ENCODE assay signal across 7 mouse cellular contexts in genomic region chr11:72576466-72577351, GRCm38 (mm10). TPM values are rescaled to one million over a fixed set of nuclear protein-coding genes. Genes with fewer than 3 reads are reported as not detected.
DNase-seq lines count a peak whose midpoint lies in the region; ATAC-seq lines count a peak whose summit lies in the region.

No protein-coding gene starts in this region.

- no peaks in the 10 kb centered on the region for H3K36me3 ChIP-seq in heart, embryonic 15.5 days
- H3K36me3 ChIP-seq in limb, embryonic 15.5 days = no peaks in the 10 kb centered on the region
- H3K36me3 ChIP-seq in midbrain, embryonic 13.5 days = no peaks in the 10 kb centered on the region

- peak; percentile 32 for DNase-seq in thymus, postnatal 4 days
- no peak for DNase-seq in thymus, adult 18-20 months
- DNase-seq in cerebellum, adult 9-10 months = peak; percentile 75
- DNase-seq in ovary, postnatal 10 days (ENCODE audit: low spot score) = no peak

- H3K4me1 ChIP-seq in heart, embryonic 15.5 days (replicated peaks) = peaks cover 9% of the 10 kb centered on the region
- peaks cover 11% of the 10 kb centered on the region; the same call in 1 of the 2 replicates for H3K4me1 ChIP-seq in limb, embryonic 15.5 days
- H3K4me1 ChIP-seq in midbrain, embryonic 13.5 days (replicated peaks) = peaks cover 15% of the 10 kb centered on the region

- no peak overlapping the region for H3K27ac ChIP-seq in heart, embryonic 15.5 days
- H3K27ac ChIP-seq in limb, embryonic 15.5 days = no peak overlapping the region; the same call in 1 of the 2 replicates
- peak overlapping the region; percentile 27 for H3K27ac ChIP-seq in midbrain, embryonic 13.5 days

- no peak; the same call in 1 of the 2 replicates for ATAC-seq in heart, embryonic 15.5 days (replicated peaks; ENCODE audit: insufficient number of reproducible peaks, insufficient read depth, low FRiP score, low read depth)
- no peak for ATAC-seq in limb, embryonic 15.5 days (ENCODE audit: insufficient number of reproducible peaks, low FRiP score, low TSS enrichment, low read depth)
- ATAC-seq in midbrain, embryonic 13.5 days = peak; percentile 63

- H3K9ac ChIP-seq in heart, embryonic 15.5 days = peak overlapping the region; percentile 32; the same call in 1 of the 2 replicates
- no peak overlapping the region for H3K9ac ChIP-seq in limb, embryonic 15.5 days
- peak overlapping the region; percentile 59 for H3K9ac ChIP-seq in midbrain, embryonic 13.5 days (replicated peaks)

- WGBS in heart, embryonic 15.5 days = 3% methylated on average over 24 of the region's 24 CpGs
- 4% methylated on average over 24 of the region's 24 CpGs for WGBS in limb, embryonic 15.5 days
- WGBS in midbrain, embryonic 13.5 days = 1% methylated on average over 24 of the region's 24 CpGs

- H3K4me3 ChIP-seq in heart, embryonic 15.5 days = peak overlapping the region; percentile 45
- H3K4me3 ChIP-seq in limb, embryonic 15.5 days = peak overlapping the region; percentile 30
- peak overlapping the region; percentile 27 for H3K4me3 ChIP-seq in midbrain, embryonic 13.5 days (replicated peaks)

- H3K9me3 ChIP-seq in heart, embryonic 15.5 days (replicated peaks) = no peaks in the 10 kb centered on the region
- H3K9me3 ChIP-seq in limb, embryonic 15.5 days = no peaks in the 10 kb centered on the region
- H3K9me3 ChIP-seq in midbrain, embryonic 13.5 days = no peaks in the 10 kb centered on the region

- H3K27me3 ChIP-seq in heart, embryonic 15.5 days = peaks cover 9% of the 10 kb centered on the region; the same call in 1 of the 2 replicates
- H3K27me3 ChIP-seq in limb, embryonic 15.5 days = peaks cover 14% of the 10 kb centered on the region; the same call in 1 of the 2 replicates
- H3K27me3 ChIP-seq in midbrain, embryonic 13.5 days = no peaks in the 10 kb centered on the region

- H3K4me2 ChIP-seq in heart, embryonic 15.5 days = peak overlapping the region; percentile 77
- H3K4me2 ChIP-seq in limb, embryonic 15.5 days = peak overlapping the region; percentile 48
- peak overlapping the region; percentile 49 for H3K4me2 ChIP-seq in midbrain, embryonic 13.5 days (replicated peaks)

RNA-seq across cellular contexts. Expression of gene Spns3, which starts 26.4 kb away (rescaled TPM):
- 0.14 and 0.80 TPM in 2 replicates for polyA plus RNA-seq in heart, embryonic 15.5 days (2015; fragmentation: Nextera tagmentation; extraction: Ambion mirVana)
- polyA plus RNA-seq in limb, embryonic 15.5 days (2015; fragmentation: Nextera tagmentation; extraction: Ambion mirVana) = 0.88 and 0.97 TPM in 2 replicates
- 0.10 TPM in 1 of 2 replicates, not detected in the other for polyA plus RNA-seq in midbrain, embryonic 13.5 days (2015; fragmentation: Nextera tagmentation; extraction: Ambion mirVana)

RNA-seq across cellular contexts. Expression of gene Ube2g1, which starts 30.4 kb away (rescaled TPM):
- 53.2 and 57.5 TPM in 2 replicates for polyA plus RNA-seq in heart, embryonic 15.5 days (2015; fragmentation: Nextera tagmentation; extraction: Ambion mirVana)
- polyA plus RNA-seq in limb, embryonic 15.5 days (2015; fragmentation: Nextera tagmentation; extraction: Ambion mirVana) = 63.3 and 65.7 TPM in 2 replicates
- polyA plus RNA-seq in midbrain, embryonic 13.5 days (2015; fragmentation: Nextera tagmentation; extraction: Ambion mirVana) = 106 and 109 TPM in 2 replicates

Comparison
In these comparisons a context has a peak if more than half of its experiments do, and no peak if none do; other contexts are left out.
1. DNase-seq: peak in thymus, postnatal 4 days (single experiment) and cerebellum, adult 9-10 months (single experiment); none in thymus, adult 18-20 months (0 of 2) and ovary, postnatal 10 days (single experiment).
2. Peak in every context shown above with its lines, with median percentiles within 50 percentile points of each other: H3K4me2 ChIP-seq and H3K4me3 ChIP-seq.